Mouse (Mus musculus) kidney, postnatal 36 days (tissue): ENCODE measurements around the gene Slc17a7.
A peak's percentile ranks its signal among the peaks of the same experiment; 100 is the strongest.

Source experiments
- DNase-seq, 2 experiments: peaks; one replicate each; pipeline ENCODE4 v3.0.0; 2021 to 2022; ENCODE audit warnings: mixed read lengths in 2 of 2

Gene Slc17a7

DNA sequence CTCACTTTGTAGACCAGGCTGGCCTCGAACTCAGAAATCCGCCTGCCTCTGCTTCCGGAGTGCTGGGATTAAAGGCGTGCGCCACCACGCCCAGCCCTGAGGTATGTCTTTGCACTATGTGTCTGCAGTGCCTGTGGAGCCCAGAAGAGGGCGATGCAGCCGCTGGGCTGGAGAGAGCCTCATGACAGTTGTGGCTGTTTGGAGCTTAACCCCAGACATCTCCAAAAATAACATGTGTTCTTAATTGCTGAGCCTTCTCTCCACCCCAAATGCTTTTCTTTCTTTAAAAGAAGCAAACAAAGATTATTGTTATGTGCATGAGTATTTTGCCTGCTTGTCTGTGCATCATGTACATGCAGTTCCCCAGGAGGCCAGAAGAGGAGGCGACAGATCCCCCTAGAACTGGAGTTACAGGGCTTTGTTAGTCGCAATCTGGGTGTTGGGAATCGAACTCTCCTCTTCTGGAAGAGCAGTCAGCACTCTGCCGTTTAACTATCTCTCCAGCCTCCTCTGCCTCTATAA, 8.7 kb upstream of the Slc17a7 start:
- DNase-seq = peak; percentile 40 to 76

DNA sequence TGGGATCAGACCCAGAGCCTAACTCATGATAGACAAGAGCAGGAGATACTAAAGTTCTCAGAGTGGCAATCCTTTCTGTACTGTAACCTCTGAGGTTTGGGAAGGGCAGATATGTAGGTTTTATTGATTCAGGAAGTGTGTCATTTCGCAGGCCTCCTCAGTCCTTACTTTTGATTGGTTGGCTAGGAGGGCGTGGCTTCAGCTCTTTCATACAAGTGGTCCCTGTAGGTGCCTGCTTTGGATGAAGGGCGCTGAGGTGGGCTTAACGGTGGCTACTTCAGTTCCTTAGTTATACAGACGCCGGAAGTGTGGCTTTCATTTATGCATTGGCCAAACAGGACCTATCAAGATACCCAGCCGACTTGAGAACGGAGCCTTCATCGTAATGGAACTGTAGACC, 8.2 kb upstream of the Slc17a7 start:
- DNase-seq = no peak

DNA sequence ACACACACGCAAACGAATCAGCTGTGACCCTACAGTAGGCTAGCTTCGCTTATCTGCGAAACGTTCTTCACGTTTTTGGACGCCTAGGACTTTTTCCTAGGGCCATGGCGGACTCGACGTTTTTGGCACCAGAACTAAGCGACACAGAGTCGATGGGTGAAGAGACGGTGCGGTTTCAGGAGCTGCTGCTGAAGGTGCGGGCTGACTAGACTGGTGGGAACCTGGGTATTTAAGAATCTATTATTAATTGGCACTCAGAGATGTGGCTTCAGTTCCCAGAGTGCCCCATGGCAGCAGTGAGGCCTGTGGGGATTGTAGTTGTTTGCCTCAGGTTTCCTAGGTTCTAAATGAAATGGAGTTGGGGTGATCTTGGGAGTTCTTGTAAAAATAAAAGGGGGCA, 7.5 kb upstream of the Slc17a7 start:
- no peak for DNase-seq

GRCm38 (mm10) chr7:45157459-45157858, 6.3 kb upstream of the Slc17a7 start:
- no peak for DNase-seq

- DNase-seq = no peak
These were observed 4.8 kb upstream of the Slc17a7 start for GRCm38 (mm10) chr7:45158991-45159390.

- no peak for DNase-seq
These were observed 3.4 kb upstream of the Slc17a7 start for GRCm38 (mm10) chr7:45160316-45160800.

DNA sequence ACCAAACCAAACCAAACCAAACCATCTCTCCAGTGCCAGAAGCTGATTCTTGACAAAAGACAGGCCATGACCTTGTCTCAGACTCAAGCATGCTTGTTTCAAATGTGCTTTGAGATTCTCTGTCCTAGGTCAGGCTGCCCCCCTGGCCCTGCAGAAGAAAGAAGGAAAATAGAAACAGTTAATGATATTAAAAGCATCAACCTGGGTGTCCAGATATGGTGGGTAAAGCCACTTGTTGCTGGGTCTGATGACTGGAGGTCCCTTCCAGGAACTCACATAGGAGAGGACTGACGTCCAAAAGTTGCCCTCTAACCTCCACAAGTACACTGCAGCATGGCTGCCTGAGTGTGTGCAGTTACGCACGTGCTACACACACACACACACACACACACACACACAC, 2.9 kb upstream of the Slc17a7 start:
- no peak for DNase-seq

- peak; percentile 90 to 95 for DNase-seq
These were observed 1.9 kb upstream of the Slc17a7 start for GRCm38 (mm10) chr7:45161612-45162473.

DNA sequence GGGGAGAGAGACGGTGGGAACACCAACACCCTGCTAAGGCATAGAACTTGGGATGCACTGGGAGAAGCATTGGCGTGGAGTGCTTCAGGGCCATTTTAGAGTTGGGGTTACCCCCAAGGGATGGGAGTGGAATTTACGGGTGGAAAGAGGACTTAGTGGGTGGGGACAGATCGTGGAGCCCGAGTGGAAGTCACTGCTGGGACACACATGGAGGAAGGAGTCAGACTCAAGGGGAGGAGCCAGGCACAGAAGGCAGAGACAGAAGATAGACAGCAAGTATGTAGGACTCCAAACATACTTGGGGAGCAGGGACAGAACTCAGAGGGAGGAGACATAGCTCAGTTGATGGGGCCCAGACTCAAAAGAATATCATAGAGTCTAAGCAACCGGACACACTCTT, 1.2 kb upstream of the Slc17a7 start:
- DNase-seq = no peak

- DNase-seq = no peak
These were observed 643 bp upstream of the Slc17a7 start for GRCm38 (mm10) chr7:45162996-45163615.

DNA sequence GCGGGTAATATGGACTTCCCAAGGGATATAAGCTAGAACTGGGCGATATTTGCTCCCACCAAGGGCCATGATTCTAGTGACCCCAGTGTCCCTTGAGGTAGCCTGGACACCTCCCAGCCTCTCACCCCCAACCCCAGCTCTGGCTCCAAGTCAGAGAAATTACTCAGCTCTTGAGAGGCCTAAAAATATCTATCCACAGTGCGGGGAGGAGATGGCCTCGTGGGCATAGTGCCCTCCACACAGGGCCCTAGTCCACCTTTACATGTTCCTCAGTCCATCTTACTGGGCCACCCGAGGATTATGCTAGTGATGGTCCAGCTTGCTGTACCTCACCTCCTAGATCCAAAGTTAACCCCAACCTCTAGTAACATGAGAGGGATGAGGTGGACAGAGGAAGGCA, 1.1 kb downstream of the Slc17a7 start:
- no peak for DNase-seq

GRCm38 (mm10) chr7:45165701-45166100, 2.0 kb downstream of the Slc17a7 start:
- DNase-seq = no peak

- no peak for DNase-seq
These were observed 3.2 kb downstream of the Slc17a7 start for GRCm38 (mm10) chr7:45166950-45167401.

DNA sequence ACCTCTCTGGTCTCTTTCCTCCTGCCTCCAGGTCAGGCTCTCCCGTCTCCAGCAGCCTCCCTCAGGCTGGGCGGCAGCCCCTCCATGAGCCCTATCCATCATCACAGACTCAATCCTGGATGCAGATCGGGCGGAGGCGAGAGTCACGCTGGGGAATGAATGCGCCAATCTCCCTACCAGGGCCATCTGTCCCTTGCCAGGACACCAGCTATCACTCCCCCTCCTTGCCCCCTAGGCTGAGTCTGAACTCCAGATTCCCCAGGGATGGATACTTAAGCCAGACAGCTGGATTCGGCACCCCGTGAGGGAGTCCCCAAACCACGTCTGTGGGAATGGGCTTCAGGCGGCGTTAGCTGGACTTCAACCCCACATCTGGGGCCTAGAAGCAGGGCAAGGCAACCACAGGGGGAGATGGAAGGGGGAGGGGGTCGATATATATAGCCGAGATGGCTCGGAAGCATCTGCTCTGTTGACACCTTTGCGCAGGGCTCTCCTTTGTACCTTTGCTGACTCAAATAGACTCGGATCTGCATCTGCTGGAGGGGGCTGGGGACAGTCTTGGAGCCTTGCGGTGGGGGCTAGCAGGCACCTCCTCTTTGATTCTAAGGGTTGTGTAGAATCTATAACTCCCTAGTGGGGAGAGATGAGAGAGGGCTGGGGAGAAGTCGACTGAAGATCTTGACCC, 4.2 kb downstream of the Slc17a7 start:
- no peak for DNase-seq

- DNase-seq = no peak
These were observed 4.9 kb downstream of the Slc17a7 start for GRCm38 (mm10) chr7:45168656-45169055.

DNA sequence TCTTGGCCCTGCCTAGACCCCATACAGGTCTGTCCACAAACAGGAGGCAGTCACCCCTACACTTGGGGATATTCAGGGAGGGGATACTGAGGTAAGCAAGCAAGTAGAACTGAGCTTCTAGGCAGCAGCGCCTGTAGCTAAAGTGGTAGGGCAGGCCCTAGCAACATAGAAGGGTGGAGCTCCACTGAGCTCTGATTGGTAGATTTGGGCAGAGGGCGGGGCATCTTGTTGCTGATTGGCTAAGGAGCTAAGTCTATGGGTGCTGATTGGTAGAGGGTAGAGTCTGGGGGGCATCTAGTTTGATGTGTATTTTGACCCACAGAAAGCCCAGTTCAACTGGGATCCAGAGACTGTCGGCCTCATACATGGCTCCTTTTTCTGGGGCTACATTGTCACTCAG, 5.7 kb downstream of the Slc17a7 start:
- DNase-seq = no peak

- peak in 1 of 2 experiments; percentile 50 for DNase-seq
These were observed 9.2 kb downstream of the Slc17a7 start for GRCm38 (mm10) chr7:45172974-45173373.

DNA sequence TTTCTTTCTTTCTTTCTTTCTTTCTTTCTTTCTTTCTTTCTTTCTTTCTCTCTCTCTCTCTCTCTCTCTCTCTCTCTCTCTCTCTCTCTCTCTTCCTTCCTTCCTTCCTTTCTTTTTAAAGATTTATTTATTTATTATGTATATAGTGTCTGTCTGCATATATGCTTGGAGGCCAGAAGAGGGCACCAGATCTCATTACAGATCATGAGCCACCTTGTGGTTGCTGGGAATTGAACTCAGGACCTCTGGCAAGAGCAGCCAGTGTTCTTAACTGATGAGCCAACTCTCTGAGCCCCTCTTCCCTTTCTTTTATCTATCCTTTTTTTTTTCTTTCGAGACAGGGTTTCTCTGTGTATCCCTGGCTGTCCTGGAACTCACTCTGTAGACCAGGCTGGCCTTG, 10.0 kb downstream of the Slc17a7 start:
- peak in 1 of 2 experiments; percentile 24 for DNase-seq

- DNase-seq = no peak
These were observed 11.0 kb downstream of the Slc17a7 start for GRCm38 (mm10) chr7:45174567-45175280.

GRCm38 (mm10) chr7:45175398-45175797, 11.6 kb downstream of the Slc17a7 start:
- DNase-seq = no peak

DNA sequence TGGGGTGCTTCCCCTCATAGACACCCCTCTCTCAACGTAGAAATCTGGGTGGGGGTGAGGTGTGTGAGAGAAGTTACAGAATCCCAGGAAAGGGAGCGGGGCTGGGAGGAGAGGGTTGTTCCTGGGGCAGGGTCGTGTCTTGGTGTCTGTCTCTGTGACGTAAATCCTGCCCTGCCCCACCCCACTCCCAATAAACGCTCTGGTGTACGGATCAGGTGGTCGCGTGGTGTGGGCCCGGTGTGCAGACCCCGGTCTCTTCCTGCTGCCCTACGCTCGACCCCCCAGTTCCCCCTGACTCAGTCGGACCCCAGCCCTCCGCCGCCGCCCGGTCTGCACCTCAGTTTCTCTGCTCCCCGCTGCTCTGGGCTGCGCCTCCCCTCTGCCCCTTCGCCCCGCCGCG, 12.2 kb downstream of the Slc17a7 start:
- DNase-seq = no peak

DNA sequence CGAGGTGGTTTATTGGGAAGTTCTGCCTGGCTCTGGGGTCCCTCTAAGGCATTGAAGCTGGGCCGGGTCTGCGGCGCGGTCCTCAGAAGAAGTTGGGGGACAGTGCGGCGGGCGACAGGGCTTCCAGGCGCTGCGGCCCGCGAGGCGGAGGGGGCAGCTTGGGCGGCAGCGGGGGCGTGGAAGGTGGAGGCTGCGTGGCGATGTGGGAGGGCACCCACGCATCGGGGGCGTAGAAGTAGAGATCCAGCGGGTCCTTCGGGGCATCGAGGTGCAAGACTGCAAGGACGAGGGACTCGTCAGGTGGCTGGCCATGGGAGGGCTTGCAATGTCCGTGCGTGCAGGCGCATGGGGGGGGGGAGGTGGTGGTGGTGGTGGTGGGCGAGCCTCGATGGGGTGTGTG, 12.6 kb downstream of the Slc17a7 start:
- DNase-seq = no peak

DNA sequence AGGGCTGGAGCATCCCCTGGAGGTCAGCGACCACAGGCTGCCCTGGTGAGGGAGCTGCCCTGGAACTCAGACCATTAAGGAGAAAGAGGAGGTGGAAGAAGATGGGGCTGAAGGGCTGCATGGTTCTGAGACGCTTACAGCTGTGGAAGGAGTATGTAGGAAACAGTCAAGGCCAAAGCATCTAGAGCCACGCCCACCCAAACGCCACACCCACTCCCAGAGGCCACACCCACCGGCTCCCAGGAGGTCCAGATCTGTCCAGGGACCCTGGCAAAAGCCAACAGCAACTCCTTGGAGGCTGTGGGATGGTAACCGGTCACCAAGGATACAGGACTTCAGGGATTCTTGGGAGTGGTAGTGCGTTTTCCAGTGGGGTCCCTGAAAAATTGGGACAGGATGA, 14.8 kb downstream of the Slc17a7 start:
- no peak for DNase-seq
